In the genomic region with DNA sequence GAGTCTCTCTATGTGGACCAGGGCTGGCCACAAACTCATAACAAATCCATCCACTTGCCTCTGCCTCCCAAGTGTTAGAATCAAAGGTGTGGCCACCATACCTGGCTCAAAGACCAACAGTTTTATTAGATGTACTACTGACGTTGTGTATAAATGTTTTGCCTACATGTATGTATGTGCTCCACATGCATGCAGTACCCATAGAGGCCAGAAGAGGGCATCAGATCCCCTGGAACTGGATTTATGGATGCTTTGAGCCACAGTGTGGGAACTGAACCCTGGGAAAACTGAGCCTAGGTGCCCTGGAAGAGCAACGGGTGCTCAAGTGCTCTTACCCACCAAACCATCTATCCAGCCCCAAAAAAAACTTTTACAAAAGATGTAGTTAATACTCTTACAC, we compare ENCODE assay signal across 12 mouse cellular contexts. TPM values are rescaled to one million over a fixed set of nuclear protein-coding genes. Genes with fewer than 3 reads are reported as not detected.
DNase-seq lines count a peak whose midpoint lies in the region; ATAC-seq and TF ChIP-seq lines count a peak whose summit lies in the region.
"Had no signal": no experiment of that assay in that cellular context is flagged by ENCODE, and none has a peak within 500 bp of the region (broad histone marks: within the 10 kb centered on the region; RNA-seq: fewer than 3 reads in every experiment).

No protein-coding gene starts in this region.

- H3K27ac ChIP-seq in intestine, postnatal 0 days (ENCODE audit: low read depth, low read length), result no peak overlapping the region
- H3K27ac ChIP-seq in intestine, embryonic 16.5 days (ENCODE audit: low read length), result no peak overlapping the region
- no peak overlapping the region for H3K27ac ChIP-seq in midbrain, postnatal 0 days (ENCODE audit: low read depth, low read length)
- no peak overlapping the region for H3K27ac ChIP-seq in midbrain, embryonic 13.5 days
- H3K27ac ChIP-seq in small intestine, adult 2 months (ENCODE audit: insufficient read depth, low read depth, low read length), result no peak overlapping the region
- H3K27ac ChIP-seq: midbrain, embryonic 12.5 days had no signal

- no peaks in the 10 kb centered on the region for H3K9me3 ChIP-seq in intestine, postnatal 0 days (ENCODE audit: control insufficient read depth)
- no peaks in the 10 kb centered on the region for H3K9me3 ChIP-seq in intestine, embryonic 16.5 days (ENCODE audit: control insufficient read depth, low read length)
- H3K9me3 ChIP-seq in midbrain, postnatal 0 days (ENCODE audit: low read length), result no peaks in the 10 kb centered on the region
- H3K9me3 ChIP-seq in midbrain, embryonic 13.5 days, result peaks cover 6% of the 10 kb centered on the region; the same call in 1 of the 2 replicates

- TF ChIP-seq CTCF in intestine, postnatal 0 days (IDR thresholded peaks at IDR 0.05; ENCODE audit: low read depth), result peak; percentile 70
- peak; percentile 70 for TF ChIP-seq CTCF in midbrain, postnatal 0 days (IDR thresholded peaks at IDR 0.05)
- peak; percentile 49; the same call in 1 of the 2 replicates for TF ChIP-seq CTCF in small intestine, adult 2 months (IDR thresholded peaks at IDR 0.05; ENCODE audit: extremely low read depth, insufficient read length, insufficient replicate concordance, low read depth, low read length)

- no peak for ATAC-seq in intestine, postnatal 0 days
- ATAC-seq in intestine, embryonic 16.5 days, result no peak
- ATAC-seq in midbrain, postnatal 0 days (ENCODE audit: low FRiP score), result no peak
- ATAC-seq in midbrain, embryonic 13.5 days, result no peak

- no peak for TF ChIP-seq POLR2A in small intestine, adult 2 months (IDR thresholded peaks at IDR 0.05; ENCODE audit: low read depth, low read length)

- no peaks in the 10 kb centered on the region for H3K27me3 ChIP-seq in intestine, postnatal 0 days (replicated peaks; ENCODE audit: control insufficient read depth, insufficient read depth, low read length)
- no peaks in the 10 kb centered on the region for H3K27me3 ChIP-seq in intestine, embryonic 16.5 days (replicated peaks; ENCODE audit: control insufficient read depth, insufficient read depth, low read length)
- H3K27me3 ChIP-seq in midbrain, postnatal 0 days (ENCODE audit: insufficient read depth, low read length), result no peaks in the 10 kb centered on the region
- H3K27me3 ChIP-seq in midbrain, embryonic 13.5 days, result no peaks in the 10 kb centered on the region
- H3K27me3 ChIP-seq in small intestine, adult 2 months (ENCODE audit: control insufficient read depth, insufficient read depth, low read length), result no peaks in the 10 kb centered on the region
- H3K27me3 ChIP-seq: midbrain, embryonic 12.5 days had no signal

- H3K4me3 ChIP-seq in intestine, postnatal 0 days (ENCODE audit: low read depth, low read length), result no peak overlapping the region
- no peak overlapping the region for H3K4me3 ChIP-seq in intestine, embryonic 16.5 days (ENCODE audit: low read length)
- no peak overlapping the region for H3K4me3 ChIP-seq in midbrain, postnatal 0 days (ENCODE audit: low read depth, low read length)
- H3K4me3 ChIP-seq in midbrain, embryonic 13.5 days (replicated peaks), result no peak overlapping the region
- H3K4me3 ChIP-seq in small intestine, adult 2 months (ENCODE audit: low read depth, low read length), result no peak overlapping the region
- H3K4me3 ChIP-seq: midbrain, embryonic 12.5 days had no signal

- H3K36me3 ChIP-seq in intestine, postnatal 0 days (ENCODE audit: control insufficient read depth, insufficient read depth), result peaks cover 62% of the 10 kb centered on the region
- H3K36me3 ChIP-seq in intestine, embryonic 16.5 days (ENCODE audit: control insufficient read depth, insufficient read depth, low read length), result peaks cover 13% of the 10 kb centered on the region
- H3K36me3 ChIP-seq in midbrain, postnatal 0 days (ENCODE audit: insufficient read depth, low read length), result peaks cover 41% of the 10 kb centered on the region
- peaks cover 72% of the 10 kb centered on the region for H3K36me3 ChIP-seq in midbrain, embryonic 13.5 days
- peaks cover 61% of the 10 kb centered on the region for H3K36me3 ChIP-seq in small intestine, adult 2 months (ENCODE audit: control insufficient read depth, insufficient read depth, low read length)

- 0 out of 2 replicates have a peak, but pooled peaks cover 3% of the 10 kb centered on the region for H3K4me1 ChIP-seq in intestine, postnatal 0 days (replicated peaks; ENCODE audit: control insufficient read depth, insufficient read depth, low read length)
- H3K4me1 ChIP-seq in intestine, embryonic 16.5 days (ENCODE audit: control insufficient read depth, insufficient read depth, low read length), result peaks cover 12% of the 10 kb centered on the region
- no peaks in the 10 kb centered on the region for H3K4me1 ChIP-seq in midbrain, postnatal 0 days (ENCODE audit: insufficient read depth, low read length)
- H3K4me1 ChIP-seq in midbrain, embryonic 13.5 days (replicated peaks), result peaks cover 27% of the 10 kb centered on the region
- H3K4me1 ChIP-seq in small intestine, adult 2 months (ENCODE audit: control insufficient read depth, insufficient read depth, insufficient read length, low read length), result peaks cover 6% of the 10 kb centered on the region; the same call in 1 of the 2 replicates

- DNase-seq in midbrain, postnatal 0 days (ENCODE audit: low spot score), result no peak
- DNase-seq in R1 (ENCODE audit: low read depth, low spot score), result peak; percentile 77
- no peak for DNase-seq in urinary bladder, postnatal 14 days (ENCODE audit: low spot score)
- DNase-seq in spleen, postnatal 4 days (ENCODE audit: low spot score in 2 of 2), result no peak
- DNase-seq: cerebellum, postnatal 10 days; heart, postnatal 4 days; lung, adult 18-20 months had no signal

- H3K4me2 ChIP-seq in intestine, postnatal 0 days (replicated peaks; ENCODE audit: low read depth), result no peak overlapping the region
- H3K4me2 ChIP-seq in intestine, embryonic 16.5 days (ENCODE audit: low read depth, low read length), result no peak overlapping the region
- no peak overlapping the region for H3K4me2 ChIP-seq in midbrain, postnatal 0 days (ENCODE audit: low read depth, low read length, poor library complexity, severe bottlenecking)
- H3K4me2 ChIP-seq in midbrain, embryonic 13.5 days (replicated peaks), result no peak overlapping the region
- H3K4me2 ChIP-seq: midbrain, embryonic 12.5 days had no signal

- 83% methylated on average over 2 of the region's 2 CpGs for WGBS in intestine, postnatal 0 days
- WGBS in intestine, embryonic 16.5 days, result 97% methylated on average over 2 of the region's 2 CpGs
- WGBS in midbrain, postnatal 0 days, result 96% methylated on average over 2 of the region's 2 CpGs
- WGBS in midbrain, embryonic 13.5 days, result 96% methylated on average over 2 of the region's 2 CpGs
- WGBS in small intestine, adult 2 months, result 87% methylated on average over 2 of the region's 2 CpGs

- H3K9ac ChIP-seq in intestine, postnatal 0 days (ENCODE audit: low read depth, low read length), result no peak overlapping the region
- H3K9ac ChIP-seq in intestine, embryonic 16.5 days (ENCODE audit: low read depth, low read length), result no peak overlapping the region
- no peak overlapping the region for H3K9ac ChIP-seq in midbrain, postnatal 0 days (replicated peaks; ENCODE audit: low read length, poor library complexity, severe bottlenecking)
- no peak overlapping the region for H3K9ac ChIP-seq in midbrain, embryonic 13.5 days (replicated peaks)
- H3K9ac ChIP-seq: midbrain, embryonic 12.5 days had no signal

RNA-seq across cellular contexts. Expression of a gene that starts 4.7 kb away (rescaled TPM):
- 99.1 and 100 TPM in 2 replicates for polyA plus RNA-seq in intestine, postnatal 0 days (2015; fragmentation: Nextera tagmentation; extraction: Ambion mirVana)
- polyA plus RNA-seq in intestine, embryonic 16.5 days (2015; fragmentation: Nextera tagmentation; extraction: Ambion mirVana), result 56.9 and 57.2 TPM in 2 replicates
- 98.2 and 110 TPM in 2 replicates for total RNA-seq in midbrain, postnatal 0 days (2014; rRNA removed)
- 119 and 124 TPM in 2 replicates for polyA plus RNA-seq in midbrain, postnatal 0 days (2015; fragmentation: Nextera tagmentation; extraction: Ambion mirVana)
- 149 and 150 TPM in 2 replicates for polyA plus RNA-seq in midbrain, embryonic 13.5 days (2015; fragmentation: Nextera tagmentation; extraction: Ambion mirVana)
- 39.1 and 108 TPM in 2 replicates for polyA plus RNA-seq in small intestine, adult 2 months (2012; rRNA removed)

RNA-seq across cellular contexts. Expression of a gene that starts 17.0 kb away (rescaled TPM):
- 14.2 and 15.0 TPM in 2 replicates for polyA plus RNA-seq in intestine, postnatal 0 days (2015; fragmentation: Nextera tagmentation; extraction: Ambion mirVana)
- polyA plus RNA-seq in intestine, embryonic 16.5 days (2015; fragmentation: Nextera tagmentation; extraction: Ambion mirVana), result 45.9 and 48.3 TPM in 2 replicates
- 41.8 and 45.1 TPM in 2 replicates for total RNA-seq in midbrain, postnatal 0 days (2014; rRNA removed)
- polyA plus RNA-seq in midbrain, postnatal 0 days (2015; fragmentation: Nextera tagmentation; extraction: Ambion mirVana), result 37.8 and 42.1 TPM in 2 replicates
- polyA plus RNA-seq in midbrain, embryonic 13.5 days (2015; fragmentation: Nextera tagmentation; extraction: Ambion mirVana), result 48.0 and 50.7 TPM in 2 replicates
- polyA plus RNA-seq in small intestine, adult 2 months (2012; rRNA removed), result 1.7 and 3.2 TPM in 2 replicates
